Mouse (Mus musculus): ENCODE measurements at regions not wholly inside any gene's neighbourhood (a gene's known extent, or its start where the extent isn't known, plus 50 kb on each side); places are given as distances from the start of the nearest gene placed in this dataset.
"Not testable (repeated sequence)": the region's sequence is repeated elsewhere in the genome, so short reads cannot be mapped to it uniquely, and the experiment has no call there.

GRCm38 (mm10) chr6:48224206-48224605 lies 137.8 kb upstream of the Zfp746 start:
- no peak overlapping the region for H3K4me3 ChIP-seq (ENCODE audit: control insufficient read depth, low read depth, low read length)
- no peak for TF ChIP-seq POLR2A (IDR thresholded peaks at IDR 0.05; ENCODE audit: control insufficient read depth, low read depth, low read length)
- TF ChIP-seq CTCF (IDR thresholded peaks at IDR 0.05; ENCODE audit: control insufficient read depth, insufficient read depth, insufficient replicate concordance, low read depth, low read length), result no peak
- no peaks in the 10 kb centered on the region for H3K36me3 ChIP-seq (ENCODE audit: control insufficient read depth, insufficient read depth, low read length)
- H3K27ac ChIP-seq (ENCODE audit: control insufficient read depth, insufficient read depth, low read depth, low read length), result no peak overlapping the region
- no peaks in the 10 kb centered on the region for H3K27me3 ChIP-seq (ENCODE audit: control insufficient read depth, insufficient read depth, low read length)
- H3K4me1 ChIP-seq (ENCODE audit: control insufficient read depth, insufficient read depth, low read length), result no peaks in the 10 kb centered on the region; the same call in none of the 2 replicates

GRCm38 (mm10) chr6:48222971-48223370 lies 136.6 kb upstream of the Zfp746 start:
- no peak for TF ChIP-seq CTCF (IDR thresholded peaks at IDR 0.05; ENCODE audit: control insufficient read depth, insufficient read depth, insufficient replicate concordance, low read depth, low read length)
- TF ChIP-seq POLR2A (IDR thresholded peaks at IDR 0.05; ENCODE audit: control insufficient read depth, low read depth, low read length), result no peak
- Histone ChIP-seq H3K4me3 (ENCODE audit: control insufficient read depth, low read depth, low read length) (no peak overlapping the region), H3K36me3 (ENCODE audit: control insufficient read depth, insufficient read depth, low read length) (no peaks in the 10 kb centered on the region), H3K27me3 (ENCODE audit: control insufficient read depth, insufficient read depth, low read length) (no peaks in the 10 kb centered on the region), H3K27ac (ENCODE audit: control insufficient read depth, insufficient read depth, low read depth, low read length) (no peak overlapping the region), H3K4me1 (ENCODE audit: control insufficient read depth, insufficient read depth, low read length) (no peaks in the 10 kb centered on the region; the same call in none of the 2 replicates)

DNA sequence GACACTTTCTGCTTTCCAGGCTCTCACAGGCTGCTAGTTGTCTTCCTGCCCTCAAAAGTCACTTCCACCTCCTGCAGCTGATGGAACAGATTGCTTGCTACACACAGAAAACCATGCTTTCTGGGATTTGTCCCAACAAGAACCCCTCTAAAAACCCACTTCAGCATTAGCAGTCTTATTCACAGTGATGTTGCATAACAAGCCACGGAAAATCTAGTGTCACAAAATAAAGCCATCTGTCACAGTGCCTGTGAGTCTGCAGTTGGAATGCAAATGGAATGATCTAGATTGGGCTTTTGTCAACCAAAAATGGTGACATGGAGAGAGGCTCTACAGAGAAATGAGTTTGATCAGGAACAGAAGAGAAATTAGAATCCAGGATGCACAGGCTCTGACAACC lies 135.4 kb upstream of the Zfp746 start:
- not testable (repeated sequence) for H3K4me3 ChIP-seq (ENCODE audit: control insufficient read depth, low read depth, low read length); H3K27me3 ChIP-seq (ENCODE audit: control insufficient read depth, insufficient read depth, low read length); H3K36me3 ChIP-seq (ENCODE audit: control insufficient read depth, insufficient read depth, low read length); H3K4me1 ChIP-seq (ENCODE audit: control insufficient read depth, insufficient read depth, low read length); H3K27ac ChIP-seq (ENCODE audit: control insufficient read depth, insufficient read depth, low read depth, low read length)

DNA sequence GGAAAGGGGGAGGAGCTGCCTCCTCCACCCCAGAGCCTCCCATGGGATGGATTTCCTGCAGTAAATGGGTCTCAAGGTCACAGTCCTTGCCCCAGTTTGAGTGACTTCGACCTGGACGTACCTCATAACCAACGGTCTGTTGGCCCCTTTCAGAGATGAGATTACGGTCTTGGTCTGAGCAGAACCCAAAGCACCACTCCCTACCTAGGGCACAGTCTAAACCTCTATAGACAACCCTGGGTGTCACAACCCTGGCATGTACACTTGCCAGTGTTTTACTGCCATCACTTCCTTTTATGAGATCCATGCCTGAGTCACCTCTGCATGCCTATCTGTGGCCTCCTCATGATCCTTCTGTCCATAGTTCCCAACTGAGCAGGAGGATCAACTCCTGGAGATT lies 128.8 kb upstream of the Zfp746 start:
- Histone ChIP-seq H3K4me1 (ENCODE audit: control insufficient read depth, insufficient read depth, low read length) (no peaks in the 10 kb centered on the region), H3K27ac (ENCODE audit: control insufficient read depth, insufficient read depth, low read depth, low read length) (no peak overlapping the region), H3K4me3 (ENCODE audit: control insufficient read depth, low read depth, low read length) (no peak overlapping the region), H3K27me3 (ENCODE audit: control insufficient read depth, insufficient read depth, low read length) (no peaks in the 10 kb centered on the region), H3K36me3 (ENCODE audit: control insufficient read depth, insufficient read depth, low read length) (no peaks in the 10 kb centered on the region)
- TF ChIP-seq CTCF (IDR thresholded peaks at IDR 0.05; ENCODE audit: control insufficient read depth, insufficient read depth, insufficient replicate concordance, low read depth, low read length) (no peak), POLR2A (IDR thresholded peaks at IDR 0.05; ENCODE audit: control insufficient read depth, low read depth, low read length) (no peak)

- TF ChIP-seq CTCF (IDR thresholded peaks at IDR 0.05; ENCODE audit: control insufficient read depth, insufficient read depth, insufficient replicate concordance, low read depth, low read length), result no peak
- no peak for TF ChIP-seq POLR2A (IDR thresholded peaks at IDR 0.05; ENCODE audit: control insufficient read depth, low read depth, low read length)
- Histone ChIP-seq H3K4me3 (ENCODE audit: control insufficient read depth, low read depth, low read length) (no peak overlapping the region), H3K27me3 (ENCODE audit: control insufficient read depth, insufficient read depth, low read length) (no peaks in the 10 kb centered on the region), H3K36me3 (ENCODE audit: control insufficient read depth, insufficient read depth, low read length) (no peaks in the 10 kb centered on the region), H3K4me1 (ENCODE audit: control insufficient read depth, insufficient read depth, low read length) (no peaks in the 10 kb centered on the region), H3K27ac (ENCODE audit: control insufficient read depth, insufficient read depth, low read depth, low read length) (no peak overlapping the region)
Measured at GRCm38 (mm10) chr6:48209739-48210138, 123.3 kb upstream of the Zfp746 start.

DNA sequence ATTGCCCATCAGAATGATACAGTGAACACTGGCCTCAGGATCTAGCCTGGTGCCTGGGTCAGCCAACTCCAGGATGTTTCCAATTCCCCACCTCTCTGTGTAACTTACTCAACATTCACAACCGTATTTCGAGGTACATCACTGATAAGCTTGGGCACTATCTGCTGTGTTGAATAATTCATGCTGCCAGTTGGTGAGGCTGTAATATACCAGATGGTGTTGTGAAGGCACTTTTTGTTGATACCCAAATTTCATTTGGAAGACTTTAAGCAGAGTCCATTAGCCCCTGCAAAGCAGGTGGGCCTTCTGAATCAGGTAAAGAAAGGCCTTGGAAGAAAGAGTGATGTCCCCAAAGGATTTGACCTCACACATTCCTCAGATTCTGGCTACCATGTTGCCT lies 122.7 kb upstream of the Zfp746 start:
- TF ChIP-seq CTCF (IDR thresholded peaks at IDR 0.05; ENCODE audit: control insufficient read depth, insufficient read depth, insufficient replicate concordance, low read depth, low read length), result no peak
- no peak for TF ChIP-seq POLR2A (IDR thresholded peaks at IDR 0.05; ENCODE audit: control insufficient read depth, low read depth, low read length)
- Histone ChIP-seq H3K4me1 (ENCODE audit: control insufficient read depth, insufficient read depth, low read length) (no peaks in the 10 kb centered on the region), H3K4me3 (ENCODE audit: control insufficient read depth, low read depth, low read length) (no peak overlapping the region), H3K27ac (ENCODE audit: control insufficient read depth, insufficient read depth, low read depth, low read length) (no peak overlapping the region), H3K36me3 (ENCODE audit: control insufficient read depth, insufficient read depth, low read length) (no peaks in the 10 kb centered on the region), H3K27me3 (ENCODE audit: control insufficient read depth, insufficient read depth, low read length) (no peaks in the 10 kb centered on the region)

GRCm38 (mm10) chr6:48205722-48206121 lies 119.3 kb upstream of the Zfp746 start:
- no peaks in the 10 kb centered on the region for H3K4me1 ChIP-seq (ENCODE audit: control insufficient read depth, insufficient read depth, low read length)
- no peak overlapping the region for H3K27ac ChIP-seq (ENCODE audit: control insufficient read depth, insufficient read depth, low read depth, low read length)
- no peak overlapping the region for H3K4me3 ChIP-seq (ENCODE audit: control insufficient read depth, low read depth, low read length)
- no peaks in the 10 kb centered on the region for H3K36me3 ChIP-seq (ENCODE audit: control insufficient read depth, insufficient read depth, low read length)
- no peaks in the 10 kb centered on the region for H3K27me3 ChIP-seq (ENCODE audit: control insufficient read depth, insufficient read depth, low read length)
- no peak for TF ChIP-seq POLR2A (IDR thresholded peaks at IDR 0.05; ENCODE audit: control insufficient read depth, low read depth, low read length)
- TF ChIP-seq CTCF (IDR thresholded peaks at IDR 0.05; ENCODE audit: control insufficient read depth, insufficient read depth, insufficient replicate concordance, low read depth, low read length), result peak; percentile 25; the same call in 1 of the 2 replicates

- Histone ChIP-seq H3K27me3 (ENCODE audit: control insufficient read depth, insufficient read depth, low read length) (no peaks in the 10 kb centered on the region), H3K27ac (ENCODE audit: control insufficient read depth, insufficient read depth, low read depth, low read length) (no peak overlapping the region), H3K4me3 (ENCODE audit: control insufficient read depth, low read depth, low read length) (no peak overlapping the region), H3K36me3 (ENCODE audit: control insufficient read depth, insufficient read depth, low read length) (no peaks in the 10 kb centered on the region), H3K4me1 (ENCODE audit: control insufficient read depth, insufficient read depth, low read length) (no peaks in the 10 kb centered on the region; the same call in 1 of the 2 replicates)
- no peak for TF ChIP-seq CTCF (IDR thresholded peaks at IDR 0.05; ENCODE audit: control insufficient read depth, insufficient read depth, insufficient replicate concordance, low read depth, low read length)
- no peak for TF ChIP-seq POLR2A (IDR thresholded peaks at IDR 0.05; ENCODE audit: control insufficient read depth, low read depth, low read length)
Measured at GRCm38 (mm10) chr6:48199951-48200350, 113.6 kb upstream of the Zfp746 start.
